Mouse (Mus musculus) skeletal muscle tissue, adult 2 months (tissue): ENCODE measurements around the gene 4921539E11Rik.

ENCODE experiments used
- DNase-seq: peaks from one replicate; pipeline ENCODE4 v3.0.0-alpha.2; 2012; ENCODE audit warnings: low read depth, low spot score

The 4921539E11Rik gene

DNA sequence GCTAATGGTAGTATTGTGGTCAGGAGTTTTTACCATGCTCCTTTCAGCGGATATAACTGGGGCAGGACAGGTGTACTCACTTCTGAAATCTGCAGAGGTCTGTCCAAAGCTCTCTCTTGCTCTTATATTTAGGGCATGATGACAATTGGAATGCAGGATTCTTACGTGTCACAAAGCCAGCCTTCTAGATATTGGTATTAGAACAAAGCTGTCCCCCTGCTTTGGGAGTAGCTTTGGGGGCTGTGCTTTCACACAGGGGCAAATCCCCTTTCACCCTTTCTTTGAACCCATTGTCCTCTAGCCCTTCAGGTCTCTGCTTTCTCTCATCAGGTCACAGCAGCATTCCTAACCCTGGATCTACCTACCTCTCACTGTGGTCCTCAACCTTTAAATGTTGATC, at the start of gene 4921539E11Rik:
TSS of gene 4921539E11Rik (minus strand) at position 101 of the 400 bp plus-strand sequence.
- DNase-seq: no peak

DNA sequence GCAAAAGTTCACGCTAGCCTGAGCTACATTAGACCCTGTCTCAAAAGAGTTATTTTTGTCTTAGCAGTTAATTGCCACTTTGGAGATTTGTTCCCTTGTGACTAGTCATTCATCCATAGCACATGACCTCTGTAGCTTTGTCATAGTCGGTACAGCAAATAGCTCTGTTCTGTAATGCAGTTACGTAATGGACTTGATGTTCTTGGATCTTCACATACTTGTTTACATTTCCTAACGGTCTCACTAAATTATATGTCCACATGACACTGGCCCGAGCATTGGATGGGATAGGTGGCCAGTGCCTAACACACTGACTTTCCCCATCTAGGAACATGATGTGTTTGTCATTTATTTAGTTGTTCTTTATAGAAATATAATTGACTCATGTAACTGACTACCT, 44.5 kb upstream of the 4921539E11Rik start:
- DNase-seq: no peak

DNA sequence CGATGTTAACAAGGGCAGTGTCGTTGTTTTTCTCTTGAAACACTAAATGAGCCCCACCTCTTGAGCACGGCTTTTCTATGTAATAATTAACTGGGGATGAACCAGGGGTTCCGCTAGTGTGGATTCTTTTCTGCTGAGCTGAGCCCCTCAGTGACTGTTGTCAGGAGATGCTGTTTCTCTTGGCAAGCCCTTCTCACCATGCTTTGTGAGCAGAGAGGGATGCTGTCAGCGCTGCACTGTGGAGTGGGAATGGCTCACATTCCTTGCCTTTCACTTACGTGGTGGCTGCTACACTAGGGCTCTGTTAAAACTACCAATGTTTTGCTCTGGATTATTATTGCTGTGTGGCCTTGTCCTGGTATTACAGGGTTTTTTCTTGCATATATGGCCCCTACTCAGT, 38.7 kb upstream of the 4921539E11Rik start:
- DNase-seq: no peak

DNA sequence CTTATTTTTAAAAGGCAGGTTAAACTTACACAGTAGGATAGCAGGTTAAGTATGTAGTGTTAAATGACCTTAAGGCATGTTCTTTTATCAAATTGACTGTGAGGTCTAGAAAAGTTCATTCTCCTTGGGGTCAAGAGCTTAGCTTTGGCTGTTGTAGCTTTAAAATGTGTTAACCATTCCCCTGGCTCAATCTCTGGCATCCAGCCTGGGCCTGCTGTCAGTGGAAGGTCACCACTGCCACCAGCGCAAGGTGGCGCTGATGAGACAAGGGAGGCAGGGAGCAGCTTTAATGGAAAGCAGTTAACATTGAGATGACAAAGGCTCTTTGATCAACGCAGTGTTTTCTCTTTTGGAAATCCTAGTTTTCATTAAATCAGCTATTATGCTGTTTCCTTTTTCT, 36.3 kb upstream of the 4921539E11Rik start:
- DNase-seq: peak; percentile 14

DNA sequence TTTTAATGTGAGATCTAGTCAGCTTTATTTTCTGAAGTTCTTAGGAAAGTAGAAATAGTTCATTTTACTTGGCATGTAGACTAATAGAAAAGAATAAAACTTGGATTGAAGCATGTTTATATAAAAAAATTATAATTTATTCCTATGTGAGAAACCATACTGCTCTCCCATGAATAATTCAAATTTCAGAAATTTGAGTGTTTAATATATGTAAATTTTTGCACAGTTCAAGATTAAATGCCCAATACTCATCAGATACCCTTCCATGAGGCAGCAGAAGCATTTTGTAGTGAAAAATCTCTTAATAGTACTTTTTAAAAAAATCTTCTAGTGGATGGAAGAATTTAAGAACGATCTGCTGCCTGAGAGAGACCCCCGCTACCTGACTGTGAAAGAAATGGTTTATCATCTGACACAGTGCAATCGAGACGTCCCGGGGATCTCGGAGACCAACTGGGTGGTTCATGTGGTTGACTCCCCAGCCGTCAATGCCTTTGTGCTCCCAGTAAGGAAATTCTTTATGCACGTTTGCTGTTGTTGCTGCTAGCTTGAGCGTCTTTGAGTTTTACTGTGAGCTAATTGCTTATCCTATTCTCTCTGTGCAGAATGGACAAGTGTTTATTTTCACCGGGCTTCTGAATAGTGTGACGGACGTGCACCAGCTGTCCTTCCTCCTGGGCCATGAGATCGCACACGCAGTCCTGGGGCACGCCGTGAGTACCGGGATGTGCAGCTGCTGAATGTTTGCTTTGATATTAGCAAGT, 34.2 kb upstream of the 4921539E11Rik start:
- DNase-seq: no peak

DNA sequence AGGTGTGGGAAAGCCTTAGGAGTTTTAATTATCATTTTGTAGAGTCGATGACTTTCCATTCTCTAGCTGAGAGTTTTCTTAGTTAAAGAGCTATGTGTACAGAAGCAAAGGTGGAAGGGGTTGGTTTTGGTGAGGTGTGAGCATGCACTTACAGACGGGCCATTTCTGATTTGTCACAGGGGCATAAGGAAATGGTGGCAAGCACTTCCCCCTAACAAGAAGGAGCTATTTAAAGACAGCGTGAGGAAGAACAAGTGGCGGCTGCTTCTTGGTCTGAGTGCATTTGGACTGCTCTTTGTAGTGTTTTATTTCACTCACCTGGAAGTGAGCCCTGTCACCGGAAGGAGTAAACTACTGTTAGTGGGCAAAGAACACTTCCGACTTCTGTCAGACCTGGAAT, 30.8 kb upstream of the 4921539E11Rik start:
- no peak for DNase-seq

DNA sequence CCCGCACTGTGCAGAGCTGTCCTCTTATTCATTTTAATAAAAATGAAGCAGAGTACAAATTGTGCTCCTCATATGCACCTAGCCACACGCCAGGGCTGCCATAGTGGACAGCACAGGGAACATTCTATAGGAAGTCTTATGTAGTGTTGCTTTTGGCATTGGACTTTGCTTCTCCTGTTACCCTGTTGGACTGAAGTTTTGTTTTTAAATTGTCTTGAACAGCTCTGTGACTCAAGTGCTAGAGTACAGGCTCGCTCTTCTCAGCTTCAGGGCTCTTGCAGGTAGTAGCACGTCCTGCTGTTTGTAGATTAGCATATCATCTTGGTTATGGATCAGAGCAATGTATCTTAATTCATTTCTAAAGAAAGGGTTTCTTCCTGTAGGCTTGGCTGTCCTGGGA, 25.2 kb upstream of the 4921539E11Rik start:
- DNase-seq: no peak

DNA sequence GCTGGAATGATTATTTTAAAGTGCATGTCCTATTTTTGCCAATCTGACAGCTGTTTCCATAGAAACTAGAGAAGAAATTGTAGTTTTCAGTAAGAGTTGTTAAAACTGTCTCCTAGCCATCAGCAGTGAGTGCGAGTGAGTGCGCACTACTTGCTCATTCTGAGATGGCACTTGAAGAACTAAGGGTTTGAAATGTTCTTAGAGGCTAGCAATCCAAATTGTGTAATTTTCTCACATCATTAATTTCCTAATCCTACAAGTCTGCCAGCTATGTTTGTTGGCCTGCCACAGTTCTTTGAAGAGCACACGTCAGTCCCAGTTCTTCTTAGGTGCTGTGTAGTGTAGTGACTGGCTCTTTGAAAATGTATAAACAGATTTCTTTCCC, 23.9 kb upstream of the 4921539E11Rik start:
- DNase-seq: peak; percentile 15

DNA sequence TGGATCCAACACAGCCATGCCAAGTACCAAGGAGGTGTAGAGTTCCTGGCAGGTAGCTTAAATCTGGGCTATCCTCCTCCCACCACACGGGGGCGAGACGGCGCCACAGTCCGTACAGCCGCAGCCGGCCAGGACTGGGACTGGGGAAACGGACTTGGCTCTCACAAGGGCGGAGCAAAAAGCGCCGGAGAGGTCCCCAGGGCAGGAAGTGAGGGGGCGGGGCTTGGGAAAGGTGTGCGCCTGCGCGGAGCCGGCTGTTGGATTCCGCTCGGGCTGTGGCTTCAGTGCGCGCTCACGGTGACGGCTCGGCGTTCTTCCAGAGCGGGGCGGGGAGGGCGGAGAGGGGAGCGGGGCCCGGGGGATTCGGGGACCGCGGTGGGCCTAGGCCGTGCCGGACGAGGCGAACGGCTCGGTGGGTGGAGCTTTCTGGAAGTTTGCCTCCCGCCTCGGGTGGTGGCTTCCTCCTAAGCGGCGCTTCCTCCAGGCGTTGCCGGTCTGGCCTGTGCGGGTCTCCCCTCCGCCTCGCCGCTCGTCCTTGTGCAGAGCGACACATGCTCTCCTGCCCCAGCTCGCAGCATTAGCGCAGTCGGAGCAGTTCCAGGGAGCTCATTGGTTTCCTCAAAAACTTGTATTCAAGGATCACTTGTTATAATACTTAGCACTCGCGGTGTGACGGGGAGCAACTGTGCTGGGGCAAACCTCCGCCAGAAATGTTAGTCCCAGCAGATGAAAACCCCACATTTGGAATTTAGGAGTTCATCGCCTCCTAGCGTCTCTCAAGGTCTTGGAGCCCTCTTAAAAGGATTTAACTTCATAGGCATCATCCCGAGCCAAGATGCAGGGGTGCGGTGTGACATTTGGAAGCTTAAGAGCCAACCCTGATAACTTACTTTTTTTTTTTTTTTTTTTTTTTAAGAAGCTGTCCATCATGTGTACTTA, 23.2 kb upstream of the 4921539E11Rik start, which contains the start of gene Oma1:
TSS of gene Oma1 (plus strand) at position 226 of the 939 bp plus-strand sequence.
- DNase-seq: peak; percentile 96

DNA sequence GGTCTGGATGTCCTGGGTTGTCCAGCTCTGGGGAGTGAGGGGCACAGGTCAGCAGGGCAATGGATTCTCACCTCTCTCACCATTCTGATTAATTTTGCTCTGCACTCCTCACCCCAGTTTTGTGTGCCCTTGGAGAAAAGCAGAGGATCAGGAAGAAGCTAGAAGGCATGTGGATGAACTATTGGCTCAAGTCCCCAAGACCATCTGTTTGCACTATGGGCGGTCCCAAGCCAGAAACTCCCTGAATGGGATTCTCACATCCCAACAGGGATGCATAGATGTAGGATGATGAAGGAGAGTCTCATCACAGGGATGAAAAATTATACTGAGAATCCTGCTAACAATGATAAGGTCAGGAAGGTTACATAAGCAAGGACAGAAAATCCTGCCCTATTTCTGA, 13.2 kb upstream of the 4921539E11Rik start:
- no peak for DNase-seq

DNA sequence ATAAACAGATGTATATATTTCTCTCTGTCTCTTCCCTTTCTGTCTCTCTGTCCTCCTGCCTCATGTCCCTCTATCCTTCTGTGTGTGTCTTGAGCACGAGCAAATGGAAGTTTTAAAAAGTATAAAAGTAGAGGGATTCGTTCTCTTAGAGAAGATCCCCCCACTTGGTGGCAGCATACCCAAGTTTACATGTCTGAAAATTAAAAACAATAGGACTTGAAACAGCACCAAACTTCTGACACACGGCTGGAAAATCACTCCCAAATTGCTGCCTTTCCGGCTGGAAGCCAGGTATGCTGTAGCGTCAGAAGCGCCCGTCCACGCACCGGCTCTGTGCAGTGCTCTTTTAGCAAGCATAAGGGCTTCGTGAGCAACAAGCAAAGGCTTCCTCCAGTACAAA, 8.7 kb upstream of the 4921539E11Rik start:
- no peak for DNase-seq

DNA sequence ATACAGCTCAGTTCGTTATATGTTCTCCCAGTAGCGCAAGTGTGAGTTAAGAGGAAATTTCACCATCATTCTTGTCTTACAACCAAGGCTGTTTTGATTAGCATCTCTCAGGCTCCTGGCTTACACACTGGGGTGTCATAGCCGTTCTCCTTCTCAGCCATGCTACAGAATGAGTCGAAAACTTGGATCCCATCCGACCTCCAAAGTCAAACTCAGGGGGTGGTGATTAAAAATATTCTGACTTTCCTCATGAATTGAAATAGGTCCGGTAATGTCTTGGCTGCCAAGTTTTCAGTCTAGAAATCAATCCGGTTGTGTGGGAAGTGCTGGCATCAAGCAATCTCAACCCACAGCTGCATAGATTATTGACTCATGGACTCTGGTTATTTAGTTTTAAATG, 2.3 kb downstream of the 4921539E11Rik start:
- DNase-seq: no peak

DNA sequence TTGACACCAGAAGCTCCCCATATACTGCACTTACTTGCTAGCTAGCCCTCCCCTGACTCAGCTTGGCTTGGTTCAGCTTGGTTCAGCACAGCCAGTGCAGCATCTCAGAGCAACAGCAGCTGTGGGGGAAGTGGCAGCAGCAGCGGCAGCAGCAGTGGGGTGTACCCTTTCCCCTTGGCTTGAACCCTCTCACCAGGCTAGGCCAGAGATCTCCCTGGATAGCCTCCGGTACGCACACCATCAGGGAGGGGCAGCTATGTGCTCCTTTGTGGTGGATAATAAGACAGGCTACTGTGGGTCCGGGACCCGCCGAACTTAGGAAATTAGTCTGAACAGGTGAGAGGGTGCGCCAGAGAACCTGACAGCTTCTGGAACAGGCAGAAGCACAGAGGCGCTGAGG, 17.6 kb downstream of the 4921539E11Rik start:
- no peak for DNase-seq

DNA sequence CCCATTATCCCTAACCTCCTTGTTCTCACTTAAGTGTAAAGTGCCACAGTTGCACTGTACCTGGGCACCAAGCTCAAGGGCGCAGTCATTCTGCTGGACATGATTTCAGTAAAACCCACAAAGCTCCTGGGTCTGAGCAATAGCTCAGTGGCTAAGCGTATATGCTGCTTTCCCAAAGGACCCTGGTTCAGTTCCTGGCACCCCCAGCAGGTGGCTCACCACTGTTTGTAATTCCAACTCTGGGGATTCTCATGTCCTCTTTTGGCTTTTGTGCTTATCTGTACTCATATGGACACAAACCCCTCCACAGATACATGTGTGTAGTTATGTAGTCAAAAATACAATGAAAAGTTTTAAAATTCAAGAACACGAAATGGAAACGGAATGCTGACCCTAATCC, 21.3 kb downstream of the 4921539E11Rik start:
- no peak for DNase-seq

DNA sequence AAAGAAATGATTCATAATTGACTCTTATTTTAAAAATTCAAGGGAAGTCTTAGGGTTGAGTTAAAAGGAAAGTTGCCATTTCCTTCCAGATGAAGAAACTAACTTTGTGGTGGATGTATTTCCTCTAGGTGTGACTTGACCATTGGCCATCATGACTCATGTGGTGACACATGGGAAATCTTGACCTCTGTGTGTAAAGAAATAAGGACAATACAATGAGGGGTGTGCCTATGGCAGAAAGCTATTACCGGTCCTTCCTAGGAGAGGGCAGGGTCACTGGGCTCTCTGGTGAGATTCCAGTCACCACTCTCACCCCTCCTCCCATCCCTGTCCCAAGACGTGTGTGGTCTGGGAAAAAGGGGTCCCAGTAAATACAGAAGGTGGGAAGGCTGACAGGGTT, 25.5 kb downstream of the 4921539E11Rik start:
- no peak for DNase-seq

DNA sequence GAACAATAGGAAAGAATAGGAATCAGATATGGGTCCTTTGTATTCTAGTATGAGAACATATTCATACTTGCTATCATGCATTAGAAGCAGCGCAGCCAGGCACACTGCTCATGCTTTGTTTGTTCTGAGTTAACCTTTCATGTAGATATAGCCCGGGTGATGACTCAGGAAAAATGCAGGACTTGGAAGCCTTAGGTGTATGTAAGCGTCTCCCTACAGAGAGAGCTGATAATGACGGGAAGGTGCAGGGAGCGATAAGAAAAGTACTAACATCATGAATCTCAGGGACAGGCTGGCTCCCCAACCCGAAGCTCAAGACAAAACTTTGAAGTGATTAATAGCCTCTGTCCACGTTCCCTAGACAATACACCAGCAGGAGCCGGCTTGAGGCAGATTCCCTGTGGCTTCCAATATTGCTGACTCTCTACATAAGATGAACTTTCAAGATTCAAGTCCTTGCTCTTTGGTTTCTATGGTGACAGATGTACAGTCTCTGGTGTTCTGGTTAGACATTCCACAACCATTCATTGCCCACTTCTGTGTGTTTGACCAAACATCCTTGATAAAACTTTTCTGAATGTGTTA, 26.8 kb downstream of the 4921539E11Rik start:
- no peak for DNase-seq

DNA sequence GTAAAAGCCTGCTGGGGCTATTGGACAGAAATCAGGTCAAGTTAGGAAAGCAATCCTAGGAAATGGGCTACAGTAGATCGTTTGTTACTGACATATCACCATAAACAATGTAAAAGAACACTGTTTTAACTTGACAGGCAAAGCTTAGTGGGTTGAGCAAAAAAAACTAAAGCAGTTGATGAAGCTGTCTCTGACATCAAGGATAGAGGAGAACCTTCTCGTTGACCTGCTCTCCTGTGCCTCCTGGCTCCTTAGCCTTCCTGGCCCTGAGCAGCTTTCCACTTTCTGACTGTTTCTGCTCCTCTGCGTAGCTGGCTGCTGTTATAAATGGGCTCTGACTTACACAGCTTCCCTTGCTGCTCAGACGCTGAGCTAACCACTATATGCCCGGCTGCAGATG, 27.3 kb downstream of the 4921539E11Rik start:
- no peak for DNase-seq

DNA sequence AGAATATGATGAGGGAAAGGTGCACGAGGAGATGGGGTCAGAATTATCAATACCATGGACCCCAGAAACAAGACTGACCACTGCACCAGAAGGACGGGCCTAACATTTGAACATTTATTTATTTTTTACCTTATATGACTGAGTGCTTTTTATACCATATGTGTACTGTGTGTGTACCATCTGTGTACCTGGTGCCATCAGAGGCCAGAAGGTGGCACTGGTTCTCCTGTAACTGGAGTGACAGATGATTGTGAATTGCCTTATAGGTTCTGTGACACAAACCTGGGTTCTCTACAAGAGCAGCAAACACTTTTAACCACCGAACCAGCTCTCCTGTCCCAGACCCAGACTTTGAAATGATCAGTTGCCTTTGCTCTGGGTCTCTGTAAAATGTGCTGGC, 31.8 kb downstream of the 4921539E11Rik start:
- DNase-seq: no peak

DNA sequence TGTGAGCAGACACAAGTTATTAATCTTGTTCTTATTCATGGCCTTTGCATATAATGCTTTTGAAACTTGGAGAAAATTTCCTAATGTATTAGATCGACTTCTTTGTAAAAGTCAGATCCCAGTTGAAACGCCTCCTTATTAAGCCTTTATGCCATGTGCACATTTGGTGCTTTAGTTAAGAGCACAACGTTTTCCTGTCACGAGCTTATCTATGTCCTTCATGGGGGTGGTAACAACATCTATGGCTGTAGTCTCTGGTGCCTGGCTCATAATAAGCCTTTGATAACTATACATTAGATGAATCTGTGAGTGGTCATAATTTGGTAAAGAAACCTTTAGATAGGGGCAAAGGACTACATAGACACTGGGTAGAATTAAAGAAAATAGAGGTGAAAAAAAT, 36.8 kb downstream of the 4921539E11Rik start:
- no peak for DNase-seq

DNA sequence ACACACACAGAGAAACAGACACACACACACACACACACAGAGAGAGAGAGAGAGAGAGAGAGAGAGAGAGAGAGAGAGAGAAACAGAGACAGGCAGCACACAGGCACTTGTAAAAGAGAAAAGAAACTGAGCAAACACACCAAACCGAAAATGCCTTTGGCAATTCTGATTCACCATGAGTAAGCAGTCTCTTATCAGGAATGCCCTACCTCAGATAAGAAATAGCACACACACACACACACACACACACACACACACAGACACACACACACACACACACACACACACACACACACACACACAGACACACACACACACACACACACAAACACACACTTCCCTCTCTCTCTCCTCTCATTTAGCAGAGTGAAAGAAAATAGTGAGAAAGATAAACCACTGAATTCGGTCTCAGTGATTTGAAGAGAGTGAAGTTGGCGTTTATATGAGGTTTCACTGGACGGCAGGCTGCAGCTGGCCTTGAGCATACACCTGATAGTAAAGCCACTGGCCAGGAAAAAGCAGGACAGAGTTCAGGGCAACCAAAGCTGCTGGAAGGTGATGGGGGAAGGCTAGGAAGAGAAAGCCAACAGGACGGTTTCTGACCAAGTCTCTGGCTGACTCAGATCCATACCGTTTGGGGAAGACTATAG, 41.1 kb downstream of the 4921539E11Rik start:
- no peak for DNase-seq

DNA sequence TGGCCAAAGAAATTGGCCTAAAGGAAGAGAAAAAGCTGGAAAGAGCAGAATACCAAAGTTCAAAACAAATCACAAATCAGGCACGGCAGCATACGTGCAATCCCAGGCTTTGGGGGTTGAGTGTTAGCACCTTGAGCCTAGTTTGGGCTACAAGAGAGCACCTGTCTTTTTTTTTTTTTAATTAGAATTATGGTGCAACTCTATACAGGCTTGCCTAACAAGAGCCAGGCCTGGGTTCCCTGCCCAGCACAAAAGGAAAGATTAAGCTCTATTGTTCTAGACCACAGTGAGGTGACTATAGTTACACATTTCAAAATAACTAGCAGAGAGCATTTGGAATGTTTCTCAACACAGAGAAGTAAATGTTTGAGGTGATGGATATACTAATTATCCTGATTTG, 42.9 kb downstream of the 4921539E11Rik start:
- DNase-seq: no peak

DNA sequence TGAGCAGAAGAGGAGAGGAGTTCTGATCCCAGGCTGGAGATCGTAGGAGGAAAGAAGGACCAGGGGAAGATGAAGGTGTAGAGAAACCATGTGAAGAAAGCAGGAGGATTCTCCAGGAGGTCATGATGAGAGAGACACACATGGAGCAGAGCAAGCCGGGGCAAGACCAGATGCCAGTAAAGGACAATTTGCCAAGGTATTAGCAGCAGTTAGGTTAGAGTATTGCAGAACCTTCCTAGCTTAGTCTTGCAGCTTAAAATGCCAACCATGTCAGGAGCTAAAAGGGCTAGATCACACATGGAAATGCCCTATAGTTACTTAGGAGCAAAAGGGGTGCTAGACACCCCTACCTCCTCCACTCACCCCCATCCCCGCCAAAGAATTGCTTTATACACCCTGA, 43.4 kb downstream of the 4921539E11Rik start:
- DNase-seq: no peak
